Mouse (Mus musculus) limb, embryonic 14.5 days (tissue): ENCODE measurements at regions not wholly inside any gene's neighbourhood (a gene's known extent, or its start where the extent isn't known, plus 50 kb on each side); places are given as distances from the start of the nearest gene placed in this dataset.

Experiments
- ATAC-seq: fragments of 200-750 bp; cut with Nextera tagmentation; 2 replicates; pipeline ENCODE4 v1.8.0; 2017; ENCODE audit warnings: low read depth, moderate number of reproducible peaks, moderate TSS enrichment; ENCODE audit not compliant: low FRiP score
- DNase-seq: peaks from one replicate; pipeline ENCODE4 v3.0.0-alpha.2; 2015; ENCODE audit warnings: low spot score
- H3K27ac ChIP-seq: fragments of 300-500 bp; sonication (generic); replicated peaks from 2 replicates; pipeline ENCODE4 v1.5.1; 2014; ENCODE audit warnings: low read depth, mild to moderate bottlenecking, low read length, moderate library complexity, mixed read lengths
- H3K27me3 ChIP-seq: fragments of 300-500 bp; sonication (generic); 2 replicates; pipeline ENCODE4 v1.6.1; 2014; ENCODE audit warnings: low read length, mixed read lengths; ENCODE audit not compliant: control insufficient read depth, insufficient read depth
- H3K36me3 ChIP-seq: fragments of 300-500 bp; sonication (generic); 2 replicates; pipeline ENCODE4 v1.6.1; 2014; ENCODE audit warnings: mild to moderate bottlenecking, low read length, moderate library complexity, mixed read lengths; ENCODE audit not compliant: control insufficient read depth, insufficient read depth
- H3K4me1 ChIP-seq: fragments of 300-500 bp; sonication (generic); 2 replicates; pipeline ENCODE4 v1.6.1; 2014; ENCODE audit warnings: antibody characterized with exemption, low read length, mixed read lengths; ENCODE audit not compliant: control insufficient read depth, insufficient read depth
- H3K4me2 ChIP-seq: fragments of 300-500 bp; sonication (generic); replicated peaks from 2 replicates; pipeline ENCODE4 v1.6.1; 2014; ENCODE audit warnings: low read depth, mild to moderate bottlenecking, low read length, moderate library complexity; ENCODE audit not compliant: severe bottlenecking
- H3K4me3 ChIP-seq: fragments of 300-500 bp; sonication (generic); replicated peaks from 2 replicates; pipeline ENCODE4 v1.5.1; 2014; ENCODE audit warnings: low read length
- H3K9ac ChIP-seq: fragments of 300-500 bp; sonication (generic); 2 replicates; pipeline ENCODE4 v1.6.1; 2014; ENCODE audit warnings: mild to moderate bottlenecking, low read depth, low read length, moderate library complexity; ENCODE audit not compliant: severe bottlenecking
- H3K9me3 ChIP-seq: fragments of 300-500 bp; sonication (generic); 2 replicates; pipeline ENCODE4 v1.6.1; 2016; ENCODE audit warnings: low read length; ENCODE audit not compliant: control insufficient read depth
- POLR2A ChIP-seq: fragments of 200-500 bp; IDR thresholded peaks from 2 replicates; pipeline ENCODE4 v1.8.0; 2012; ENCODE audit warnings: inconsistent platforms, mild to moderate bottlenecking, moderate library complexity, borderline replicate concordance; ENCODE audit not compliant: insufficient read depth, insufficient read length; ENCODE audit errors: extremely low read depth
- WGBS: fragments of 180-500 bp; shearing (Covaris S2); extraction: QIAGEN DNeasy Blood & Tissue Kit; methylation state at CpG from one replicate; pipeline ENCODE4 v1.1.7; 2014; 5-methylcytosine and 5-hydroxymethylcytosine counted together

DNA sequence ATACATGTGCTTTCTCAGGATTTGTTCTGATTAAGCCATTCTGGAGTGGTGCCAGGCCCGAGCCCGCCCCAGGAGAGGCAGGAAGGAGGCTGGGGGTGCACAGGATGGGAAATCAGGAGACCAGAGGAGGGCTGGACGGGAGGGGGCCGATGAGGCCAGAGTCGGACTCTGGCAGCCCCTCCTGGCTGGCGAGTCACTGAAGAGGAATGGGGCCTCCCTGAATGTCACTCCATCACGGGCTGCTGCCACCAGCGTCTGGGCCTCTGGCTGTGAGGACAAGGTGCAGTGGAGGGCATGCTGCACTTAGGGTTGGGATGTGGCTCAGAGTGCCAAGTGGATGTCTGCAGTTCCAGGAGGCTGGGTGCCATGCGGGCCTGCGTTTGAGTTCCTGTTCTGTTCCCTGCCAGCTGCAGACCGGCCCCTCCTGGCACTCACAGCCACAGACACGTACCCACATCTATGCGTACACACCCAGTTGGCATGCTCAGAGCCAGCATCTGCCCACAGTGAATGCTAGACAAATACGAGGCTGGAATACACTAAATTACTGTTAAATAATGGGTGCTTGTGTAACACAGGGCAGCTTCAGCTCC, 94.9 kb upstream of the Zfp618 start:
- no peak for TF ChIP-seq POLR2A
- DNase-seq (no peak), ATAC-seq (no peak)
- no peak overlapping the region for H3K4me3 ChIP-seq
- H3K36me3 ChIP-seq, result no peaks in the 10 kb centered on the region
- H3K27ac ChIP-seq, result no peak overlapping the region
- no peak overlapping the region for H3K4me2 ChIP-seq
- H3K9ac ChIP-seq, result no peak overlapping the region
- WGBS, result 61% methylated on average over 14 of the region's 14 CpGs
- peaks cover 3% of the 10 kb centered on the region; the same call in 1 of the 2 replicates for H3K4me1 ChIP-seq
- H3K27me3 ChIP-seq, result no peaks in the 10 kb centered on the region
- H3K9me3 ChIP-seq, result no peaks in the 10 kb centered on the region

GRCm38 (mm10) chr4:62872562-62872961, 92.8 kb upstream of the Zfp618 start:
- ATAC-seq (no peak), DNase-seq (no peak)
- no peaks in the 10 kb centered on the region for H3K36me3 ChIP-seq
- H3K27ac ChIP-seq, result no peak overlapping the region
- 75% methylated on average over 10 of the region's 10 CpGs for WGBS
- H3K9me3 ChIP-seq, result no peaks in the 10 kb centered on the region
- no peaks in the 10 kb centered on the region for H3K27me3 ChIP-seq
- no peak for TF ChIP-seq POLR2A
- H3K4me2 ChIP-seq, result no peak overlapping the region
- no peak overlapping the region for H3K4me3 ChIP-seq
- H3K9ac ChIP-seq, result no peak overlapping the region
- H3K4me1 ChIP-seq, result peaks cover 3% of the 10 kb centered on the region; the same call in 1 of the 2 replicates

DNA sequence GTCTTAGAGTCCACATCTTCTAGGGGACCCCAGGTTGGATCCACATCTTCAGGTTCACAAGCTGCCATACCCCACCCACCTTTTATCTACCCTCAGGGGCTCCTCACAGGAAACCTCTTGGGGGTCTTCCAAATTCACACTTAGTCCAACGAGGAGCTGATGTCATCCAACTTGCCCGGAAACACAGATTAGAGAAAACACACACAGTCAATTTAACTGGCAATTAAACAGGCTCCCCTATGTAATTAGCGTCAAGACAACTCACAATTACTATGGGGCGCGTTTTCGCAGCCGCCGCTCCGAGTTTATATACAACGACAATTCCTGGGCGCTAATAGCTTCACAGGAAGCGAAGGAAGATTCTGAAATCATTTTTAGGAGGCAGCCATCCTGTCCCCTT, 91.4 kb upstream of the Zfp618 start:
- 49% methylated on average over 12 of the region's 12 CpGs for WGBS
- no peak for DNase-seq
- H3K9ac ChIP-seq, result no peak overlapping the region

GRCm38 (mm10) chr4:62878063-62878462, 87.3 kb upstream of the Zfp618 start:
- ATAC-seq, result no peak
- no peaks in the 10 kb centered on the region for H3K27me3 ChIP-seq
- no peaks in the 10 kb centered on the region for H3K36me3 ChIP-seq
- no peaks in the 10 kb centered on the region for H3K4me1 ChIP-seq
- H3K27ac ChIP-seq, result no peak overlapping the region
- H3K9ac ChIP-seq, result no peak overlapping the region
- no peaks in the 10 kb centered on the region for H3K9me3 ChIP-seq
- H3K4me2 ChIP-seq, result no peak overlapping the region
- 78% methylated on average over 7 of the region's 7 CpGs for WGBS
- no peak for DNase-seq
- no peak for TF ChIP-seq POLR2A
- H3K4me3 ChIP-seq, result no peak overlapping the region

More for the DNA sequence above, 91.4 kb upstream of the Zfp618 start:
- Histone ChIP-seq H3K4me1 (peaks cover 3% of the 10 kb centered on the region; the same call in 1 of the 2 replicates), H3K36me3 (no peaks in the 10 kb centered on the region), H3K27me3 (no peaks in the 10 kb centered on the region), H3K9me3 (no peaks in the 10 kb centered on the region), H3K27ac (no peak overlapping the region), H3K4me2 (no peak overlapping the region), H3K4me3 (no peak overlapping the region)
- no peak for TF ChIP-seq POLR2A
- ATAC-seq, result no peak

DNA sequence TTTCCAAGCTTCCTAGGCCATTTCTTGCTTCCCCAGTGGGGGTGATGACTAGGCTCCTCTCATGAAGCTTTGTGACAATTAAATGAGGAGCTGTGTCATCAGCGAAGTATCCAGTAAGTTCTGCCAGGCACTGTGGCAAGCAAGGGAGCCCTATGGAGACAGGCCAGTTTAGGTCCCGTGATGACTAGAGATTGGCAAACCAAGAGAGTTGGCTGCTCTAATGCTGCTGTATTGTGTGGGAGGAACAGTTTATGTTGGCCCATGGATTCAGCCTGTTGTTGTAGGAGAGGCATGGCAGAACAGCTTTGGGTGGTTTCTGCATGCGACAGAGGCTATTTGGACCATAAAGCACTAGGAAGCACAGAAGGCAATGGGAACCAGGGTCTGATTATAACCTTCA, 86.4 kb upstream of the Zfp618 start:
- no peaks in the 10 kb centered on the region for H3K9me3 ChIP-seq
- 86% methylated on average over 3 of the region's 3 CpGs for WGBS
- no peak overlapping the region for H3K27ac ChIP-seq
- no peak overlapping the region for H3K4me2 ChIP-seq
- no peaks in the 10 kb centered on the region for H3K36me3 ChIP-seq
- DNase-seq (no peak), ATAC-seq (no peak)
- TF ChIP-seq POLR2A, result no peak
- H3K27me3 ChIP-seq, result no peaks in the 10 kb centered on the region
- no peak overlapping the region for H3K9ac ChIP-seq
- H3K4me3 ChIP-seq, result no peak overlapping the region
- no peaks in the 10 kb centered on the region for H3K4me1 ChIP-seq
